Mouse (Mus musculus) hematopoietic stem cell, adult 5-6 weeks (primary cell): ENCODE measurements around the gene Ankrd28. TPM values are rescaled to one million over a fixed set of nuclear protein-coding genes. Genes with fewer than 3 reads are reported as not detected.
"Not testable (repeated sequence)": the region's sequence is repeated elsewhere in the genome, so short reads cannot be mapped to it uniquely, and the experiment has no call there.

Experiments
- ATAC-seq, 2 experiments: fragments of 125-278 bp in 1 of 2; replicated peaks in 1 of 2; 2 replicates each; pipeline ENCODE4 v1.8.0; 2016 to 2017; ENCODE audit warnings: inconsistent platforms in 2 of 2, mild to moderate bottlenecking in 2 of 2, moderate number of reproducible peaks in 2 of 2, low read depth in 1 of 2, moderate TSS enrichment in 1 of 2; ENCODE audit not compliant: low FRiP score in 2 of 2, poor library complexity in 2 of 2, severe bottlenecking in 2 of 2, insufficient read depth in 1 of 2, low TSS enrichment in 1 of 2
- total RNA-seq: library from RNA; stranded (forward); fragments of 172-1452, 232-1000 nt; gene quantifications from 2 replicates; pipeline ENCODE4 v1.2.3, GENCODE M21; 2017

Gene Ankrd28
- total RNA-seq, 1 experiment from 2014 or later: 117 TPM

GRCm38 (mm10) chr14:31800446-31800845, 30.0 kb downstream of the Ankrd28 start:
- no peak for ATAC-seq

- ATAC-seq: no peak
Observed at GRCm38 (mm10) chr14:31798937-31799336, 31.5 kb downstream of the Ankrd28 start.

GRCm38 (mm10) chr14:31795535-31795934, 34.9 kb downstream of the Ankrd28 start:
- no peak for ATAC-seq

GRCm38 (mm10) chr14:31794776-31795126, 35.7 kb downstream of the Ankrd28 start:
- ATAC-seq: no peak

- ATAC-seq: no peak
Observed at GRCm38 (mm10) chr14:31793979-31794775, 36.3 kb downstream of the Ankrd28 start.

- peak in 1 of 2 experiments; percentile 42; a peak in 1 of 4 replicates for ATAC-seq
Observed at GRCm38 (mm10) chr14:31790797-31791196, 39.7 kb downstream of the Ankrd28 start.

- no peak for ATAC-seq
Observed at GRCm38 (mm10) chr14:31786906-31787305, 43.5 kb downstream of the Ankrd28 start.

GRCm38 (mm10) chr14:31785681-31786080, 44.8 kb downstream of the Ankrd28 start:
- no peak for ATAC-seq

- no peak for ATAC-seq
Observed at GRCm38 (mm10) chr14:31784975-31785374, 45.5 kb downstream of the Ankrd28 start.

GRCm38 (mm10) chr14:31781309-31782049, 49.0 kb downstream of the Ankrd28 start:
- peak; percentile 84 to 91 for ATAC-seq

- peak in 1 of 2 experiments; percentile 19; a peak in 1 of 4 replicates for ATAC-seq
Observed at GRCm38 (mm10) chr14:31780412-31781233, 49.8 kb downstream of the Ankrd28 start.

- ATAC-seq: no peak
Observed at GRCm38 (mm10) chr14:31773518-31773917, 56.9 kb downstream of the Ankrd28 start.

GRCm38 (mm10) chr14:31772251-31772650, 58.2 kb downstream of the Ankrd28 start:
- no peak for ATAC-seq

- ATAC-seq: no peak
Observed at GRCm38 (mm10) chr14:31768531-31768930, 61.9 kb downstream of the Ankrd28 start.

GRCm38 (mm10) chr14:31764083-31764482, 66.4 kb downstream of the Ankrd28 start:
- no peak for ATAC-seq

GRCm38 (mm10) chr14:31761727-31762126, 68.7 kb downstream of the Ankrd28 start:
- peak; percentile 90 to 94 for ATAC-seq

- ATAC-seq: no peak
Observed at GRCm38 (mm10) chr14:31759195-31759594, 71.3 kb downstream of the Ankrd28 start.

- ATAC-seq: not testable (repeated sequence)
Observed at GRCm38 (mm10) chr14:31758410-31758809, 72.0 kb downstream of the Ankrd28 start.
